Mouse (Mus musculus): Measurements from ENCODE around the gene Josd2.
A peak's percentile ranks its signal among the peaks of the same experiment; 100 is the strongest.

Gene Josd2

DNA sequence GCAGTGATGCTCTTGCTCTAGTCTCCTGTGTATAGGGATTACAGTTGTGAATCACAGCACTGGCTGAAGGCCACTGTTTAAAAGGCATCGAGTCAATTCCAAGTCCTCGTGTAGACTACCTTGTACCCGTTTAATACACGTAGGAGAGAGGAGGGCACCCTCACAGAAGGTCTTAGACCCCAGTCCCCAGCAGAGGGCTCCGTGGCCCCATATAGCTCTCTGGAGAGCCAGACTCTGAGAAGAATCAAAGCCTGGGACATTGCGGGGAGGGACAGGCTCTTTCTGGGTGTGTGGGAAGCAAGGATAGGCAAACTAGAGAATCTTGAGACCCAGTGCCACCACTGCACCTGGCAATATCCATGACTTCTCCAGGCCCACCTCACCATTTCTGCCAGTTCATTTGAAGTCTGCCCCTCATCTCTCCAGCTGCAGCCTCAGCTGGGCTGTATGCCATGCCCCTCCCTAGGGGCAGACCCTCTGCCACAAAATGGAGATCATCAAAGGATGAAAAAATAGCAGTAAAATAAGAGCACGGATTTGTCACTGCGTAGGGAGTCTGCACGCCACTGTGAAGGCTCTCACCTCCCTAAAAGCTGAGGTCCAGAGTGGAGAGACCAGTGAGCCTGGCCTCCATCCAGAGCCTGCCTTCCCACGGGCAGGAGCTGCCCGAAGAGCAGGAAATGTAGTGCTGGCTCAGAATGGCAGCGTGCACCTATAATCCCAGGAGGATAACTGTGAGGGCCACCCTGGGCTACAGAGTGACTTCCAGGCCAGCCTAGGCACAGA lies 21.5 kb upstream of the Josd2 start:
- no peak for DNase-seq (ENCODE audit: low spot score in 2 of 2)

DNA sequence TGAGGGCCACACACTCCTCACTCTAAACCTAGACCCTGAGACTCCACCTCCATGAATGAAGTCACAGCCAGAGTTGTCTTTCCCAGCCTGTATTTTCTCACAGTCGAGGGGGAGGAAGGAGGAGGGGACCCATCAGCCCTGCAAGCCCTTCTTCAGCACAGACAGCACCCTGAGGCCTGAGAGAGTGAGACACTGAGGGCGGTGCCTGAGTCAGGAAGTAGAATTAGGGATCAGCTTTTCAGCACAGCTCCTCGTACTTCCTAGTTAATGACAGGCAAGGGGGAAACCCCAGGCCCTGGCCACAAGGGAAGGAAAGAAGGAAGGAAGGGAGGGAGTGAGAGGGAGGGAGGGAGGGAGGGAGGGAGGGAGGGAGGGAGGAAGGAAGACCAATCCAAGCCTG lies 14.5 kb upstream of the Josd2 start:
- DNase-seq (ENCODE audit: low spot score in 2 of 2) = no peak

- DNase-seq (ENCODE audit: low spot score in 2 of 2) = no peak
Observed at GRCm38 (mm10) chr7:44456302-44456701, 11.5 kb upstream of the Josd2 start.

- DNase-seq (ENCODE audit: low spot score in 2 of 2) = no peak
Observed at GRCm38 (mm10) chr7:44460067-44460466, 7.7 kb upstream of the Josd2 start.

DNA sequence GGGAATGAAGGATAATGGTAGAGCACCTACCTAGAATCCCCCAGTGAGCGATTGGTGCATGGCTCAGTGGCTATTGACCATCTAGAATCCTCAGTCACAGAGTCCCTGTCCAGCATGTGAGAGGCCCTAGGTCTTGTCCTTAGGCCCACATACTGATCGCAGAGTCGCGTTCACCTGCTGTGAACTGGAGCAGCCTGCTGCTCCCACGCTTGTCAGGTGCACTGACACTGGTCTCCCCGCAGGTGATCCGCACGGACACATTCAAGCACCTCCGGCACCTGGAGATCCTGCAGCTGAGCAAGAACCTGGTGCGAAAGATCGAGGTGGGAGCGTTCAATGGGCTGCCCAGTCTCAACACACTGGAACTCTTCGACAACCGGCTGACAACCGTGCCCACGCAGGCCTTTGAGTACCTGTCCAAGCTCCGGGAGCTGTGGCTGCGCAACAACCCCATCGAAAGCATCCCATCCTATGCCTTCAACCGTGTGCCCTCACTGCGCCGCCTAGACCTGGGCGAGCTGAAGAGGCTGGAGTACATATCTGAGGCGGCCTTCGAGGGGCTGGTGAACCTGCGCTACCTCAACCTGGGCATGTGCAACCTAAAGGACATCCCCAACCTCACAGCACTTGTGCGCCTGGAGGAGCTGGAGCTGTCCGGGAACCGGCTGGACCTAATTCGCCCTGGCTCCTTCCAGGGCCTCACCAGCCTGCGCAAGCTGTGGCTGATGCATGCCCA lies 6.8 kb upstream of the Josd2 start:
- DNase-seq (ENCODE audit: low spot score in 2 of 2) = no peak

DNA sequence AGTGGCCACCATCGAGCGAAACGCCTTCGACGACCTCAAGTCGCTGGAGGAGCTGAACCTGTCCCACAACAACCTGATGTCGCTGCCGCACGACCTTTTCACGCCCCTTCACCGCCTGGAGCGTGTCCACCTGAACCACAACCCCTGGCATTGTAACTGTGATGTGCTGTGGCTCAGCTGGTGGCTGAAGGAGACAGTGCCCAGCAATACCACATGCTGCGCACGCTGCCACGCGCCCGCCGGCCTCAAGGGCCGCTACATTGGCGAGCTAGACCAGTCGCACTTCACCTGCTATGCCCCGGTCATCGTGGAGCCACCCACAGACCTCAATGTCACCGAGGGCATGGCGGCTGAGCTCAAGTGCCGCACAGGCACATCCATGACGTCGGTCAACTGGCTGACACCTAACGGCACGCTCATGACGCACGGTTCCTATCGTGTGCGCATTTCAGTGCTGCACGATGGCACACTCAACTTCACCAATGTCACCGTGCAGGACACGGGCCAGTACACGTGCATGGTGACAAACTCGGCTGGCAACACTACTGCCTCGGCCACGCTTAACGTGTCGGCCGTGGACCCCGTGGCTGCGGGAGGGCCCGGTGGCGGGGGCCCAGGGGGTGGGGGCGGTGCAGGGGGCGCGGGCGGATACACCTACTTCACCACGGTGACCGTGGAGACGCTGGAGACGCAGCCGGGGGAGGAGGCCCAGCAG lies 6.1 kb upstream of the Josd2 start:
- DNase-seq (ENCODE audit: low spot score in 2 of 2) = no peak

DNA sequence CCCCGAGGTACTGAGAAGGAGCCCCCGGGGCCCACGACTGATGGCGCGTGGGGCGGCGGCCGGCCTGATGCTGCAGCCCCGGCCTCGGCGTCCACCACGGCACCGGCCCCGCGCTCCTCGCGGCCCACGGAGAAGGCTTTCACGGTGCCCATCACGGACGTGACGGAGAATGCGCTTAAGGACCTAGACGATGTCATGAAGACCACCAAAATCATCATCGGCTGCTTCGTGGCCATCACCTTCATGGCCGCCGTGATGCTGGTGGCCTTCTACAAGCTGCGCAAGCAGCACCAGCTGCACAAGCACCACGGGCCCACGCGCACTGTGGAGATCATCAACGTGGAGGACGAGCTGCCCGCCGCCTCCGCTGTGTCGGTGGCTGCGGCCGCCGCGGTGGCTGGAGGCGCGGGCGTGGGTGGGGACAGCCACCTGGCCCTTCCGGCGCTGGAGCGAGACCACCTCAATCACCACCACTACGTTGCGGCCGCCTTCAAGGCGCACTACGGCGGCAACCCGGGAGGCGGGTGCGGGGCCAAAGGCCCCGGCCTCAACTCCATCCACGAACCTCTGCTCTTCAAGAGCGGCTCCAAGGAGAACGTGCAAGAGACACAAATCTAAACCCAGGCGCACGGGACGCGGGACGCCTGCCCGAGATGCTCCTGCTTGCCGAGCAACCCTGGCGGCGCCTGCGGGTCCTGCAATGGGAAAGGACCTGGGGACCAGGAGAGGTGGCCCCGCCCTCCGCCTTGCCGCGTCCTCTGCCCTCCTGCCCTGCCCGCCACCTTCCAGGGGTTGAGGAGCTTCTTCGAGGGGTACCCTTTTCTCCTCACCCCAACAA lies 5.3 kb upstream of the Josd2 start:
- DNase-seq (ENCODE audit: low spot score in 2 of 2) = no peak

GRCm38 (mm10) chr7:44463056-44463425 lies 4.7 kb upstream of the Josd2 start:
- DNase-seq (ENCODE audit: low spot score in 2 of 2) = no peak

DNA sequence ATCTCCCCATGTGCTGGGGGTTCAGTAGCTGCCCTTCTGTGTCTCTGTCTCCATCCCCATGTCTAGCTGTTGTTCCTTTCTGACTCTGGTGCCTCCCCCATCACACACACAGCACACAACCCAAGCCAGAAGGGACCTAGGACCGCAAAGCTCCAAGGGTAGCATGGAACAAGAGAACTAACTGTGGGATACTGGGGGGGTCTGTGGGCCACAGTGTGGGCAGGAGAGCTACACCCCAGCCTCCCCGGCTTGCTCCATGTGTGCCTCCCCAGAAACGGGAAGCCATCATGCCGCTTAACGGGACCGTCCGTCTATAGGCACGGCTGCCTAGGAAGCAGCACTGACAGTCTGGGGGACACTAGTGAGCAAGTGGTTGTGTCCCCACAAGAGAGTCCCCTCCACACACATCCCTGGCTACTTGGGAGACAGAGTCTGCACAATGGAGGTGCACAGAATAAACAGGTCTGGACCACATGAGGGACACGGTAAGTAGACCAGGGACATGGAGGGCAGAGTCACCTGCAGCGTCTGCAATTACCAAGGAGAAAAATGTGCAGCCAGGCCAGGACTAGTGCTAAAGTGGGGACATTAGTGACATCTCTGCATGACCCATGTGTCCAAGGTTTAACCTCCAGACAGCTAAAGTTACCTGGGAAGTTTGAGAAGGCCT lies 4.1 kb upstream of the Josd2 start:
- no peak for DNase-seq (ENCODE audit: low spot score in 2 of 2)

GRCm38 (mm10) chr7:44464511-44464910 lies 3.3 kb upstream of the Josd2 start:
- no peak for DNase-seq (ENCODE audit: low spot score in 2 of 2)

- DNase-seq (ENCODE audit: low spot score in 2 of 2) = no peak
Observed at GRCm38 (mm10) chr7:44465111-44465510, 2.7 kb upstream of the Josd2 start, which contains the start of gene Aspdh. Gene Aspdh, plus strand, starts transcription at chr7:44465391.

GRCm38 (mm10) chr7:44466006-44466887 lies 1.5 kb upstream of the Josd2 start:
- no peak for DNase-seq (ENCODE audit: low spot score in 2 of 2)

DNA sequence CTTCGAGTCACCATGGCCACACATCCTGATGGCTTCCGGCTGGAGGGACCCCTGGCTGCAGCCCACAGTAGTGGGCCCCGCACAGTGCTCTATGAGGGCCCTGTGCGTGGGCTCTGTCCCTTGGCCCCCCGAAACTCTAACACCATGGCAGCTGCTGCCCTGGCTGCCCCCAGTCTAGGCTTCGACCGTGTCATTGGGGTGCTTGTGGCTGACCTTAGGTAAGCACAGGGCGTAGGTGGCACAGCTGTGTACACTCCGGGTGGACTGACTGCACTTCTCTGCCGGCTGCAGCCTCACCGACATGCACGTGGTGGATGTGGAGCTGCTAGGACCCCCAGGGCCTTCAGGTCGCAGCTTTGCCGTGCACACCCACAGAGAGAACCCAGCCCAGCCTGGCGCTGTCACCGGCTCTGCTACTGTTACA lies 880 bp upstream of the Josd2 start:
- no peak for DNase-seq (ENCODE audit: low spot score in 2 of 2)

GRCm38 (mm10) chr7:44468644-44469285 lies 985 bp downstream of the Josd2 start:
- DNase-seq (ENCODE audit: low spot score in 2 of 2) = no peak

GRCm38 (mm10) chr7:44469677-44470675 lies 2.2 kb downstream of the Josd2 start:
- peak; percentile 28 to 51 for DNase-seq (ENCODE audit: low spot score in 2 of 2)

GRCm38 (mm10) chr7:44470696-44471612 lies 3.2 kb downstream of the Josd2 start:
- DNase-seq (ENCODE audit: low spot score in 2 of 2) = no peak

GRCm38 (mm10) chr7:44471880-44472557 lies 4.2 kb downstream of the Josd2 start:
- no peak for DNase-seq (ENCODE audit: low spot score in 2 of 2)

Measured in spleen, postnatal 36 days (tissue).